Comparison of ENCODE assay signal across 35 mouse cellular contexts in genomic region chr1:118787486-118787885, GRCm38 (mm10).
"Had no signal": no experiment of that assay in that cellular context is flagged by ENCODE, and none has a peak within 500 bp of the region (broad histone marks: within the 10 kb centered on the region; RNA-seq: fewer than 3 reads in every experiment).

No protein-coding gene starts in this region.

- H3K4me3 ChIP-seq: heart, embryonic 10.5 days; heart, embryonic 12.5 days; heart, embryonic 13.5 days; heart, embryonic 15.5 days; hindbrain, embryonic 10.5 days; hindbrain, embryonic 12.5 days; hindbrain, embryonic 13.5 days; hindbrain, embryonic 15.5 days; intestine, embryonic 15.5 days; kidney, embryonic 15.5 days; layer of hippocampus, adult 2 months had no signal

- H3K9ac ChIP-seq: heart, embryonic 12.5 days; heart, embryonic 13.5 days; heart, embryonic 15.5 days; hindbrain, embryonic 12.5 days; hindbrain, embryonic 13.5 days; hindbrain, embryonic 14.5 days; hindbrain, embryonic 15.5 days; intestine, embryonic 15.5 days; kidney, embryonic 15.5 days had no signal

- H3K4me2 ChIP-seq: heart, embryonic 11.5 days; heart, embryonic 12.5 days; heart, embryonic 13.5 days; heart, embryonic 15.5 days; hindbrain, embryonic 12.5 days; hindbrain, embryonic 13.5 days; hindbrain, embryonic 14.5 days; hindbrain, embryonic 15.5 days; intestine, embryonic 15.5 days; kidney, embryonic 15.5 days had no signal

- H3K27ac ChIP-seq: heart, embryonic 10.5 days; heart, embryonic 13.5 days; heart, embryonic 15.5 days; hindbrain, embryonic 10.5 days; hindbrain, embryonic 12.5 days; hindbrain, embryonic 13.5 days; hindbrain, embryonic 14.5 days; hindbrain, embryonic 15.5 days; hindbrain, postnatal 0 days; intestine, embryonic 15.5 days; kidney, embryonic 15.5 days; kidney, postnatal 0 days; layer of hippocampus, adult 2 months had no signal

- H3K9me3 ChIP-seq: heart, embryonic 10.5 days; heart, embryonic 13.5 days; heart, embryonic 15.5 days; hindbrain, embryonic 10.5 days; hindbrain, embryonic 13.5 days; hindbrain, embryonic 15.5 days; intestine, embryonic 15.5 days; kidney, embryonic 15.5 days had no signal

- H3K4me1 ChIP-seq: heart, embryonic 10.5 days; heart, embryonic 12.5 days; heart, embryonic 13.5 days; heart, embryonic 15.5 days; hindbrain, embryonic 10.5 days; hindbrain, embryonic 12.5 days; hindbrain, embryonic 13.5 days; hindbrain, embryonic 15.5 days; intestine, embryonic 15.5 days; kidney, embryonic 15.5 days had no signal

- ATAC-seq: hindbrain, embryonic 16.5 days; hindbrain, postnatal 0 days; inflammation-experienced regulatory T-cells, adult 6 months; intestine, embryonic 15.5 days; intestine, embryonic 16.5 days; intestine, postnatal 0 days had no signal

- H3K27me3 ChIP-seq: heart, embryonic 12.5 days; heart, embryonic 13.5 days; heart, embryonic 15.5 days; hindbrain, embryonic 15.5 days; intestine, embryonic 15.5 days; kidney, embryonic 15.5 days had no signal

- H3K36me3 ChIP-seq: heart, embryonic 10.5 days; heart, embryonic 12.5 days; heart, embryonic 13.5 days; heart, embryonic 15.5 days; hindbrain, embryonic 10.5 days; hindbrain, embryonic 12.5 days; hindbrain, embryonic 13.5 days; hindbrain, embryonic 15.5 days; intestine, embryonic 15.5 days; kidney, embryonic 15.5 days had no signal

- DNase-seq: heart, postnatal 10 days; heart, postnatal 14 days; heart, postnatal 36 days; heart, postnatal 4 days; kidney, adult 11 months; kidney, adult 18-20 months; kidney, adult 2 months; kidney, adult 8-10 months; kidney, adult 9 months; kidney, postnatal 10 days; kidney, postnatal 14 days; kidney, postnatal 25 days; kidney, postnatal 36 days; kidney, postnatal 4 days; layer of hippocampus, adult 9-11 months; layer of hippocampus, postnatal 36 days had no signal
